Mouse (Mus musculus): ENCODE data around the gene Ass1.

Gene Ass1

DNA sequence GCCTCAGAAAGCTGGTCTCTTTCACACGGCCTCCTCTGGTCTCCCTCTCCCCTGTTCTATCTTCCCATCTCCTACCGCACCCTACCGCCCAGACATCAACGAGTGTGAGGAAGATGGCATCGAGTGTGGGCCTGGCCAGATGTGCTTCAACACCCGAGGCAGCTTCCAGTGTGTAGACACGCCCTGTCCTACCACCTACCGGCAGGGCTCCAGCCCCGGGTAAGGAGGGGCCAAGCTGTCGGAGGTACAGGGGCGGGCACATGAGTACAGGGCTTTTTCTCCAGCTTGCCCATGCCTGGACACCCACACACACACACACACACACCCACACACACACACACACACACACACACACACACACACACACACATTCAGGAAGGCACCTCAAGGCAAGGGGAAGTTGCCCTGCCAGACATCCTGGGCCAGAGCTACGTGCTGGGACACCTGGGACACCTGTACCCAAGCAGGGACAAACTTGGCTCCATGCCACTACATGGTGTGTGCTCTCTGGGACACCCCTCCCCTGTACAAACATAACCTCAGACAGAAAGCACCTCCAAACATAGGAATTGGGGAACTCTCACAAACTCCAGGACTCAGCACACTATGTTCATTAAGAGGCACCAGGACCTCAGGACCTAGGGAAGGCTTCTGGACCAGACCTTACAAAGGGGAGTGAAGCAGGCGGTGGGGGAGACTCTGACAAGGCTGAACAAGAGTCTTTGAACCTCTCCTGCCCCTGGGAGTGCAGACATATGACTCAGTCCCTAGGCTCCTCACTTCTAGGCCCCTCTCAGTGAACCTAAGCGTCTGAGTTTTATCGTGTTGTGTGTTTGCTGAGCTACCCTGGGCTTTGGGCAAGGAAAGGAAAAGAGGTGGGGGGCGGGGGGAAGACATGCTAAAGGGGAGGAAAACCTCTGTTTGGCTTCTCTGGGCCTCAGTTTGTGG, 10.7 kb upstream of the Ass1 start:
- DNase-seq: no peak

DNA sequence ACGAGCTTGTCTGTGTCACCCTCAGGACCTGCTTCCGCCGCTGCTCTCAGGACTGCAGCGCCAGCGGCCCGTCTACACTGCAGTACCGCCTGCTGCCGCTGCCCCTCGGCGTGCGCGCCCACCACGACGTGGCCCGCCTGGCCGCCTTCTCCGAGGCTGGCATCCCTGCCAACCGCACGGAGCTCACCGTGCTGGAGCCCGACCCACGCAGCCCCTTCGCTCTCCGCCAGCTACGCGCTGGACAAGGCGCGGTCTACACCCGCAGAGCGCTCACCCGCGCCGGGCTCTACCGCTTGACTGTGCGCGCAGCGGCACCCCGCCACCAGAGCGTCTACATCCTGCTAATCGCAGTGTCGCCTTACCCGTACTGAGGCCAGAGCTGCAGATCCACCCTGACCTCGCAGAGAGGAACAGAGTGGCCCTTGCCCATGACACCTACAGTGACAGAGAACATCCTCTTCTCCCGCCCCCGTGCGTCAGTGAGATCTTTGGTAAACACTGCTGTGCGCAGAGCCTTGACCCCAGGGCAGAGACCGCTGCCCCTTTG, 9.9 kb upstream of the Ass1 start:
- peak; percentile 61 for DNase-seq

DNA sequence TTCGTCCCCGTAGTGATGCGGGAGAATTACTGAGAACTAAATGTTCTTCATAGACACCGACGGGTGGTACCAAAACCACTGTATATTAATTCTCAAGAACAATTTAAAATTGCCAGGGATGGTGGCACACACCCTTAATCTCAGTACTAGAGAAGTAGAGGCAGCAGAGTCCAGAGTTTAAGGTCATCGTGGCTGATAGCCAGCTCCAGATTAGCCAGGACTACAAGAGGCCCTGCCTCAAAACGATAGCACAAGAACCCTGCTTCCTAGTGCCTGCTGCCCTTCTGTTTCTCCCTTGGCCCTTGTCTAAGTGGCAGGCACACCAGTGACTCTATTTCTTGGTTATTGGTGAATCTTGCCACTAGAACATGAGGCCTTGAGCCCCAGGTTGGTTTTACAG, 9.1 kb upstream of the Ass1 start:
- DNase-seq: no peak

DNA sequence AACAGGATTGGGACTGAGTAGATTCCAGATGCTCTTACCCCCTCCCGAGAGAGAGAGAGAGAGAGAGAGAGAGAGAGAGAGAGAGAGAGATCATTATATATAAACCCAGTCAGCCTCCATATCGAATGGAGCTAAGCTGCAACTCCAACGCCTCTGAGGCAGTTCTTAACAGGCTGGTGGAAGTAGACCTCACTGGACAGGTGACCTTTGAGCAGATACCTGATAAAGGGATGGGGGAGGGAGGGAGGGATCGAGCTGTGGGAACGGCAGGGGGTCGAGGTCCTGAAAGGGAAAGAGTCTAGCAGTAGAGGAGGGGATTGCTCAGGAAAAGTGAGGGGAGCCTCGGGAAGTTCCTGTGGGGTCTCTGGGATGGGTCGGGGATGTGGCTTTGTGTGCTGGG, 8.0 kb upstream of the Ass1 start:
- DNase-seq: no peak

DNA sequence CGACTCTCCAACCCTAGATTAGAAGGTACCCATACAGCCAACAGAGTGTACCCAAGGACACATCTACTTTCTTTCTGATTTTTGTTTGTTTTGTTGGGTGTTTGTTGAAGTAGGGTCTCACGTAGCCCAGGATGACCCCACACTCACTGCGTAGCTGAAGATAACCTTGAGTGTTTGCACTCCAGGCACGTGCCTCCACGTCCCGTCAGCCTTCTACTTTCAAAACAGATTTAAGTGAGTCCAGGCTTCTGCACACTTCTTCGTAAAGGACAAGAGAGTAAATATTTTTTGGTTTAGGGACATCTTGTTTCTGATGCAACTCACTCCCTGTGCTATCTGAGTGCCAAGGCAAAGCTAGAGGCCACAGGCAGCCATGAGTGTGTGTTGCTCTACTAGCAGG, 6.8 kb upstream of the Ass1 start:
- no peak for DNase-seq

DNA sequence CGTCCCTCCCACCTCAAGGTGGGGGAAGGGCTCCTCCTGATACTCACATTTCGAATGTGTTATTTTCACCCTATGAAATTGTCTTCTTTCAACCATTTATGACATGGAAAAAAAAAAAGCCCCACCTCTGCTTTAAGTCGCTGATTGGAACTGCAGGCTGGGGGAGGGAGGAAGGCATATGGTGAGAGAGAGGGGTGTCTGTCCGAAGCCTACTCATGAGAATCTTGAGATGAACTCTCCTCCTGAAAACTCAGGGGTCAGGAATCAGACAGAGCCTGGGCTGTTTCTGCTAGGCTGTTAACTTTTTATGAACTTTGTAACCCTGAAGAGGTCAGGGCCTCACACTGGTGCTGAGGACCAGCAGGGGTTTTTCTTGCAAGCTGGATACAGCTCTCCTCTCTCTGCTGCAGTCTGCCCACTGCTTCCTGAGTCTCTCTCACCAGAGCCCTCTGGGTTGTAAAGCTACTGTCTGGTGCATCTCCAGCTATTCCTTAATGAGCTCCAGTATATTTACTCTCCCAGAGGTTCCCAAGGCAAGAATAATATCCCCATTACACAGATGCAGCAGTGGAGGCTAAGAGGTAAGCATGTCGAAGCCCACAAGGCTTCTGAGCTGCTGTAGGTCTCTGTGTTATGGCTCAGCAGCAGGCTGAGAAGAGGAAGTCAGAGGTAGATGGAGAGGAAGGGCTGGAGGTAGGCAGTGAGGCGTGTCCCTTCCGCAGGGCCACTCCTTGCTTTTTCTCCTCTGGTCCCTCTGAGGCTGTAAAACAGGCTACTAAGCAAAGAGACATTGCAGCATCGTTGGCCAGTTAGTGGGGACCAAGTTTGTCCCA, 6.1 kb upstream of the Ass1 start:
- no peak for DNase-seq

DNA sequence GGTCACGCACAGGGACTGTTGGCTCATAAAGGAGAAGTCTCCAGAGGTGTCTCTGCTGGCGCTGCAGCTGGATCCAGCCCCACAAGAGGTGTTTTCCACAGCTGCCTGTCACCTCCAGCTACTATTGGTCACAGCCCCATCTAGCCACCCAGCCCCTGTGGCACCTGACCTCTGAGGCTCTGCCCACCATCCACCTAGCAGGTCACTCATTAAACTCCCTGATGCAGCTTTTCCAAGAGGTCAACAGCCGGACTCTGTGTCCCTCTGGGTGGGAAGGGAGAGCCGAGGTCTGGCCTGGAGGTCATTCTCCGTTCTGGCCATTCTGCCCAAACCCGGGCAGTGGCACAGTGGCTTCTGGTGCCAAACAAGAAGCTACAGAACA, 5.5 kb upstream of the Ass1 start:
- DNase-seq: peak; percentile 55

DNA sequence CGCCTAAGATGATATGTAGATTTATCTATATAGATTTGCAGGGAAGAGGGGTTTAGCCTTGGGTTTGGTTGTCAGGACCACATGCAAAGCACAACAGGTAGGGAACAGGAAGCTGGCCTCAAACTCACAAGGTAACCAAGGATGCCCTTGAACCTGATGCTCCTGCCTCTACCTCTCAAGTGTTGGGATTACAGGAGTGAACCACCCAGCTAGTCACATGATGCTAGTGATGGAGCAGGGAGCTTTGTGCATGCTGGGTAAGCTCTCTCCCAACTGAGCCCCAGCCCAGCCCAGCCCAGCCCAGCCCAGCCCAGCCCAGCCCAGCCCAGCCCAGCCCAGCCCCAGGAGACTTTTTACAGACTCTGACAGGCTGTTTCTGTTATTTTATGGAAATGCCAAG, 2.5 kb upstream of the Ass1 start:
- DNase-seq: no peak

DNA sequence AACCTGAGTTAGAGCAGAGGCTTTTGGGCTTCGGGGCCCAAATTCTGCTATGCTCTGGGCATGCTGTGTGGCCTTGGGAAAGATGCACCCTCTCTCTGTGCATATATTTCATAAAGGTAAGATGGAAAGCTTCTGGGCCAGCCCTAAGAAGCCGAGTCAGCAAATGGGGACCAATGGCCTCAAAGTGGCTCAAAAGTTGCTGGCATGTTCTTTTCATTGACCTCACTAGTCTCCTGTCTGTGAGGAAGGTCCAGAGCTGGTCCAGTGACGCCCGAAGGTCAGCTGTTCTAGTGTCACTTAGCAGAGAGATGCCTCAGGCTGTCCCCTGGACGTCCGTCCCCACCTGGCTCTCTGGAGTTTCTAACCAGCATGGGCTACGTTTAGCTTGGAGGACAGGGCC, 1.1 kb upstream of the Ass1 start:
- no peak for DNase-seq

DNA sequence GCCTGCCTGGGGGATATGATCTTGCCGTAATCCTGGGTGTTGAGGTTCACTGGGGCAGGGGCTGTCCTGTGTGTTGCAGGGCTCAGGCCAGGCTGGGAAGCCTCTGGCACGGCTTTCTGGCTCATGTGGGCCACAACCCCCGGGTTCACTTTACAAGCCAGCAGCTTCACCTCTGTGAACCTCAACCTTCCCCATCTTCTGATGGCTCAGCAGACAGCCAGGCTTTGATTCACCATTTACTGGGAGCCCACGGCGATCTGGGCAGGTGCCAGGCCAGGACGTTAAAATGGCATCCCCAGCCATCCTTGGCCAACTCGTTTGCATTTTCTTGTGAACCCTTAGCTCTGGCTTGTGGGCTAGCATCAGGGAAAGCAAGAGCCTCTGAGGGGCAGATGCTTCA, 527 bp upstream of the Ass1 start:
- no peak for DNase-seq

DNA sequence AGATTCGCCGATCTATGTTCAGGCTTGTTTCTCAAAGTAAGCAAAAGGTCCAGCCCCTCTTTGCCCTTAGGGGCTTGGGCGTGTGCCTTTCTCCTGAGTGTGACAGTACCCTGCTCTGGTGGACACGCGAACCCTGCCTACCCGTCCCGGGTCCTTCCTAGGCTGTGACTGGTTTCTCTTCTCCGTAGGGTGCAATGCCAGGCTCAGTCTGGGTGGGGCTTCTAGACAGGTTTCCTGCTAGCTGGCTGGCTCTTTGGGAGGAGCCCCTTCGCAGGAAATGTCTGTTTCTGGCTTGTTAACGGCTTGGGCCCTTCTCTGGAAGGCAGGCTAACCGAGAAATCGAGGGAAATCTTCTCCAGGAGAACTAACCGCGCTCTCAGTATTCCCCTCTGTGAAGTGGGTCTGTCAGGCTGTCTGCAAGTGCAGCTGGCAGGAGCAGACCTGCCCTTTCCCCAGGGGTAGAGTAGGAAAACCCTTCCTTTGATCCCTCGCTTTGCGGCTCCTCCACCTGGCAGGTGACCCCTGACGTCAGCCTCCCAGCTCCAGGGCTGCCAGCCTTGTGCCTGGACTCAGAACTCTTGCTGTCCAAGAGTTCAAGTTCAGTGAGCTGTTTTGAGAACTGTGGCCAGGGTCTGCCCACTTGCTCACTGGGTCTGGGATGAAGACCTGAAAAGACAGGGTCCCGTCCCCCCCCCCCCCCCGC, 827 bp downstream of the Ass1 start:
- peak; percentile 35 for DNase-seq

DNA sequence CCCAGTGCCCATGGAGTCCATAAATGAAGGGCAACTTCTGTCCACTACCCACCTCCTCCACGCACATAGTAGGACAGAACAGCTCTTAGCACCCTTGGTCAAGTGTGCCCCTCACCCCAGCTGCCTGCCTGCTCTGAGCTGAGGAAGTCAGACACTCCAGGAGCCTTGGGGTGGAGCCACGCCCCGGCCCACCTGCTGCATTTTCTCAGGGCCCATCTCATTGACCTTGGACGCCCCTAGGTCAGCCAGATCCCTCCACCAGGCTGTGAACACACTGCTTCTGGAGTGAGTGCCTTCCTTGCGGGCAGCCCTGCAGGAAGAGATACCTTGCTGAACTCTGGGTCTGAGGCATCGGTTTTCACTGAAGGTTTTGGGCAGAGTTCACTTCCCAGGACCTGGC, 1.6 kb downstream of the Ass1 start:
- no peak for DNase-seq

DNA sequence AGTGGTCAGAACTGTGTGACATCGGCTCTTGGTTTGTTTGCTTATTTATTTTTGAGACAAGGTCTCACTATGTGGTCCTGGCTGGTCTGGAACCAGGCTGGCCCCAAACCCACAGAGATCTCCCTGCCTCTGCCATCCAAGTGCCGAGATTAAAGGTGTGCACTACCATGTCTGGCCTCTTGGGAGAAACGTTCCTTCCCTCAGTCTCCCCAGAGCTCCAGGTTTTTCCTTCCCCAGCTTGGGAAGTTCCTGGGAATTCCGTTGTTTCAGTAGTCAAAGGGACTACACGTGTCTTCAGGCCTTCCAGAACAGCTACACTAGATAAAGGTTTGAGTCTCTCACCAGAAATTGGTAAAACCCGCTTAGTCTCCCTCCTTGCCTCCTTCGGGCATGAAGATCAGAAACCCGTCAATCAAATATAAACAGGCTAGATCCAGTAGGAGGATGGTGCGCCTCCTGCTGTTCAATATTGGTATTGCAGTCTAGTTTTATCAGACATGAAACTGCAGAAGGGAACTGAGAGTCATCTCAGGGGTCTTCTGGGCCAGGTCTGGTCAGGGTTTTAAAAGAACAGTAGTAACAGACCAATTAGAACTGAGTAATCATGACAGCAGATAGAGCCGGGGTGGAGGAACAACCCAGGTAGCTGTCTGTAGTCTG, 2.5 kb downstream of the Ass1 start:
- peak; percentile 37 for DNase-seq

DNA sequence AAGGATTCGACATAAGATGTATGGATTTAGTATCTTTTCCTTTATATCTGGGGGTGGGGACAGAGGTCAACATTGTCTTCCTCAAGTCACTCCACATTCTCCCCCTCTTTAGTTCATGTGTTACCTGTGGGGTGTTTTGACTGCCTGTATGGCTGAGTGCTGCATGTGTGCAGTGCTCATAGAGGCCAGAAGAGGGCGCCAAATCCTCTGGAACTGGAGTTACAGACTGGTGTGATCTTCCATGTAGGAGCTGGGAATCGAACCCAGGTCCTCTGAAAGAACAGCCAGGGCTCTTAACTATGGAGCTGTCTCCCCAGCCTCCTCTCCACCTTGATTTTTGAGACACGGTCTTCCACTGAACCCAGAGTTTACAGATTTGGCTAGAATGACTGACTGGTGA, 3.9 kb downstream of the Ass1 start:
- DNase-seq: peak; percentile 40

DNA sequence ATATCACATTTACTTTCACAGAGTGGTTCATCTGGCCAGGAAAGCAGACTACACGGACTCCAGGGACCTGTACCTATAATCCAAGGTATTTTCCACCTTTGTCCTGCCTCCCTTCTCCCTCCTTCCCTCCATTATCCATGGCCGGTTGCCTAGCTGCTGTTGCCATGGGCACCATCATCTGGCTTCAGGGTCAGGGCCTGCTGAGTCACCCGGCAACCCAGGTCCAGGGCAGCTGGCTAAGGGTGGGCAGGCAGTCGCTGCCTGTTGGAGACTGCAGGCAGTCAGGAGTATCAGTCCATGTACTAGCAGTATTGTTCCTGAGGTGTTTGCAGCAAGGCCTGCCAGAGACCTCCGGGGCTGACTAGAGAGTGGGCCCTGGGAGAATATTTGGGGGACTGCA, 4.7 kb downstream of the Ass1 start:
- no peak for DNase-seq

DNA sequence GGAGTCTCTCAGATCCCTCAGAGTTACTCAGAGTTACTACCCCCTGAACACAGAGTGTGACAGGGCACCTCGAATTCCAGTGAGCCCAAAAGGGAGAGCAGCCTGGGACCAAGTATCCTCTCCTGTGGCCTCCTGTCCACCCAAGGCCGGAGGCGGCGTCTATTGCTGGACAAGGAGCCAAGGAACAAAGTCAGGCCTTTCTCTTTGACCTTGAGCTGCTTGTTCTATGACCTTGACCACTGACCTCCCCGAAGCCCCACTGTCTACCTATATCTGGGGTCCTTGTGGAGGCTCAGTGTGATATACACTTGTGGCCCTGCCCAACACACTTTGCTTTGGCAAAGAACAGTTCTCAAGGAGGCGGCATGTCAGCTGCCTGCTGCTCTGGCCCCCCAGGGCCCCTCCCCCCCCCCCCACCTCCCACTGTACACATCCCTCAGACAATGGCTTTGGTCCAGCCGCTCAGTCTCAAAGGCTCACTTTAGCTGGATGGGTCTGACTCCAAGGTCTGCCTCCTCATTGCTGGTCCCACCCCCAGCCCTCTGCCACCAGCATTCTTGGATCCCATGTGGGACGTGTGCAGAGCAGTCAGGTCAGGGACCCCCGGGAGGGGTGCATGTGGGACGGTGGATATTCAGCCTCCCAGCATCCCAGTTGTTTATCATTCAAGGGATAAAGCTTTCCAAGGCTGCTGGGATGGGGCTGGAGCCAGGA, 6.3 kb downstream of the Ass1 start:
- DNase-seq: no peak

DNA sequence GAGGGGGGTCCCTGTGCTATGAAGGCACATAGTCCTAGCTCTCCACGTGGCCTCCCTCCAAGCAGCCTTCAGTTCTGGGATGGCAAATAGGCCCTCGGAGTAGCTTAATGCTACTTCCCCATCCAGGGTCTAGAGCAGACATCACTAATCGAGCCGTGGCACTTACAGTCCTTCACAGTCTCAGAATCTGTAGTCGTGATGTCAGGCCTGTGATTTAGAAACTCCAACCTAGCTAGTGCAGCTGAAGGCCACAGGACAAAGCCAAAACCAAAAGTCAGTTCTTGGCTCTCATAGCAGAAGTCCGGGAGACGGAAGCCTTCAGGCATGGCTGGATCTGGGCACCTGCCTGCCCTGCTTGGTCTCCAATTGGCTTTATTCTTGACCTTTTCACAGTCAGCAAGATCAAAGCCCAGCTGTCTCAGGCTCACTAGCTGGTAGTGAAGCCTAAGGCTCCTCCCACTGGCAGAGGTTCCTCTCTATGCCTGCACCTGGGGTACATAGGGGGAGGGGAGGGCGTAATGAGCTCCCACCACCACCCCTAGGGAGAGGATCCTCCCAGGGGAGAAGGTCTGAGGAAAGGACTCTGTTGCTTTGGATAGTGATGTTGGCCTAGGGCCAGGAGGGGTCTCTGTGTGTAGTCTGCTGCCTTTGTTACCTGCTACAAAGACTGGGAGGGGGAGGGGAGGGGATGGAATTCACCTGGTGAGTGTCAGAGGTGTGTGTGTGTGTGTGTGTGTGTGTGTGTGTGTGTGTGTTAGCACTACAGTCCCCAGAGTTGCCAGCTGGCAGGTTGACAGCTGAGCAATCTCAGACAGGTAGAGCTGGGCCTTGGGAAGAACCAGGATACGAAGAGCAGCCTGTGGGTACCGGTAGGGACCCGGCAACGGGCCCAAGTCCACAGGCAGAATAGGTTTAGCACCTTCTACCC, 7.5 kb downstream of the Ass1 start:
- no peak for DNase-seq

DNA sequence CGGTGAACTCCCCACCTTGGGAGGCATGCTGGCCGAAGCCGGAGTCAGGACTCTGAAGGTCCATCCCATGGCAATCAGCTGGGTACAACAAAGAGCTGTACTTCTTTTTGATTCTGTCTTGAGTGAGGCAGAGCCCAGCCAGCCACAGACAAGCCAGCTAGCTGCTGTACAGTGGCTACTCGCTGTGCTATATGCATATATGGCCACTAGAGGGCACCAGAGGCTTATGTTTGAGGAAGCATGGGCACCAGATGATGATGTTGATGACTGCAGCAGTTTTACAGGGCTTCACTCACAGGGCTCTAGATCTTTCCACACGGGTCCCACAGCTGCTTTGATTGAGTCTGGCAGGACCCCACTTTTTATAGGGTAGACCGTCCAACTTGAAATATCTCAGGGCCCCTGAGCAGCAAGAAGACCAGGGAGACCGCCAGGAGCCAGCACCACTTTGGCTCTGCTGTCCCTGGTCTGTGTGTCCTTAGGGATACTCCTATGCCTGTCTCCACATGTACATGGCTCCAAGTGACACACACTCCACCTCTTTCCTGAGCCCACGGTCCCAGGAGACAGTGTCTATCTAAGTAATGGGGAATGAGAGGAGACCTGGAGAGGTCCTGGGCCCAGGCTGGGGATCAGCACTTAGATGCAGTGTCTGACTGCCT, 13.0 kb downstream of the Ass1 start:
- peak; percentile 78 for DNase-seq

DNA sequence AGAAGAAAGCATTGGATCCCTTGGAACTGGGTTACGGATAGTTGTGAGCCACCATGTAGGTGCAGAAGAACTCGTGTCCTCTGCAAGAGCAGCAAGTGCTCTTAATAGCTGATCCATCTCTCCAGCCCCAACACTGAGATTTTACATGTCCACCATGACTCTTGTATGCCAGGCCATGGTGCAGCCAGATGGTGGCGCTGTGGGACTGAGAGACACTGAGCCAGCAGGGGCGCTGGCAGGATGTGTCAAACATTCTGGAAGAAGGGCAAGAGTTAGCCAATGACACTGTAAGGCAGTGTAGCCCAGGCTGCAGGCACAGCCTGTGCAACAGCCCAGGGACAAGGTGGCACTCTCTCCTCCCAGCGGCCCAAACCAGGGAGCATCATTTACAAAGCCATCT, 14.2 kb downstream of the Ass1 start:
- peak; percentile 75 for DNase-seq

DNA sequence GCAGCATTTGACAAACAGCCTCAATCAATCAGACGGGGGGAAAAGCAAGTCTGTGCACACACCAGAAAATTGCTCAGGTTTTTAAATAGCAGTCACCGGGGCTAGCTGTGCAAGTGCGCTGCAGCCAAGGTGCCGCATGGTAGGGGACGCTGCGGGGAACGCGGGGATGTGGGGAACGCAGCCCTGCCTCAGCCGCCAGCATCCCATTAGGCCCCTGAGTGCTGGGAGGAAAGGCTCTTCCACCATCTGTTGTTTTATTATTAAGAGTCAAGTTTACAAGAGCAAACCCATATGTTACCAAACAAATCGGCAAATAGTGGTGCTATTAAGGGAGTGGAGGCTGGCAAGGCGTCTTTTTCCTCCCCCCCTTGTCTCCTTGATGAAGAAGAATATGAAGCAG, 19.2 kb downstream of the Ass1 start:
- DNase-seq: no peak

Data from liver (tissue).